Mouse (Mus musculus) liver, adult 2 months (tissue): ENCODE data around the gene Pou2f3. TPM values are rescaled to one million over a fixed set of nuclear protein-coding genes. Genes with fewer than 3 reads are reported as not detected.
A peak's percentile ranks its signal among the peaks of the same experiment; 100 is the strongest.

Source experiments
- DNase-seq: peaks from one replicate; pipeline ENCODE4 v3.0.0-alpha.2; 2011; ENCODE audit warnings: low read depth, low spot score; ENCODE audit errors: extremely low read depth
- H3K27ac ChIP-seq: fragments of 200-500 bp; replicated peaks from 2 replicates; pipeline ENCODE4 v1.5.1; 2012; ENCODE audit warnings: low read depth, mild to moderate bottlenecking, control low read depth, inconsistent platforms, low read length; ENCODE audit not compliant: insufficient read depth
- H3K27me3 ChIP-seq: fragments of 200-500 bp; 2 replicates; pipeline ENCODE4 v1.6.1; 2012; ENCODE audit warnings: mild to moderate bottlenecking, moderate library complexity, low read length, inconsistent platforms; ENCODE audit not compliant: control insufficient read depth, insufficient read depth
- H3K36me3 ChIP-seq: fragments of 200-500 bp; 2 replicates; pipeline ENCODE4 v1.6.1; 2012; ENCODE audit warnings: low read length, inconsistent platforms; ENCODE audit not compliant: control insufficient read depth, insufficient read depth
- H3K4me1 ChIP-seq: fragments of 200-500 bp; 2 replicates; pipeline ENCODE4 v1.6.1; 2011; ENCODE audit warnings: low read length; ENCODE audit not compliant: control insufficient read depth, insufficient read depth
- H3K4me3 ChIP-seq: fragments of 200-500 bp; 2 replicates; pipeline ENCODE4 v1.5.1; 2011; ENCODE audit warnings: low read depth, mild to moderate bottlenecking, control low read depth, low read length, moderate library complexity; ENCODE audit not compliant: insufficient read depth
- H3K79me2 ChIP-seq: fragments of 200-500 bp; 2 replicates; pipeline ENCODE4 v1.6.1; 2012; ENCODE audit warnings: inconsistent platforms, mild to moderate bottlenecking, low read length, moderate library complexity; ENCODE audit not compliant: control insufficient read depth, insufficient read depth
- H3K9ac ChIP-seq: fragments of 200-500 bp; 2 replicates; pipeline ENCODE4 v1.6.1; 2012; ENCODE audit warnings: low read depth, mild to moderate bottlenecking, control low read depth, inconsistent platforms, low read length
- CTCF ChIP-seq: fragments of 200-500 bp; IDR thresholded peaks from 2 replicates; pipeline ENCODE4 v1.5.1; 2011; ENCODE audit warnings: low read depth, low read length, control low read depth
- POLR2A ChIP-seq: fragments of 200-500 bp; IDR thresholded peaks from 2 replicates; pipeline ENCODE4 v1.6.1; 2011; ENCODE audit warnings: low read length, control low read depth; ENCODE audit not compliant: insufficient read depth; ENCODE audit errors: extremely low read depth
- WGBS: fragments of 180-500 bp; shearing (Covaris S2); methylation state at CpG from one replicate; pipeline ENCODE4 v1.1.7; 2018; 5-methylcytosine and 5-hydroxymethylcytosine counted together
- polyA plus RNA-seq: library from polyadenylated mRNA; depleted of rRNA; stranded (reverse); fragments of >200 nt; gene quantifications from 2 replicates; pipeline ENCODE4 v1.2.3, GENCODE M21; 2012
- total RNA-seq: library from RNA; depleted of rRNA; stranded (reverse); fragments of >200 nt; gene quantifications from 2 replicates; pipeline ENCODE4 v1.2.3, GENCODE M21; 2014

Pou2f3 gene
- total and polyA plus RNA-seq, 2 experiments: not detected

GRCm38 (mm10) chr9:43116997-43117336 is 93.2 kb downstream of the Pou2f3 start:
- 95% methylated on average over 6 of the region's 6 CpGs for WGBS
- Histone ChIP-seq H3K27ac (no peak overlapping the region), H3K27me3 (no peaks in the 10 kb centered on the region), H3K4me3 (no peak overlapping the region), H3K36me3 (no peaks in the 10 kb centered on the region), H3K79me2 (no peaks in the 10 kb centered on the region), H3K4me1 (peaks cover 11% of the 10 kb centered on the region), H3K9ac (no peak overlapping the region)
- DNase-seq: no peak
- no peak for TF ChIP-seq CTCF
- TF ChIP-seq POLR2A: no peak

DNA sequence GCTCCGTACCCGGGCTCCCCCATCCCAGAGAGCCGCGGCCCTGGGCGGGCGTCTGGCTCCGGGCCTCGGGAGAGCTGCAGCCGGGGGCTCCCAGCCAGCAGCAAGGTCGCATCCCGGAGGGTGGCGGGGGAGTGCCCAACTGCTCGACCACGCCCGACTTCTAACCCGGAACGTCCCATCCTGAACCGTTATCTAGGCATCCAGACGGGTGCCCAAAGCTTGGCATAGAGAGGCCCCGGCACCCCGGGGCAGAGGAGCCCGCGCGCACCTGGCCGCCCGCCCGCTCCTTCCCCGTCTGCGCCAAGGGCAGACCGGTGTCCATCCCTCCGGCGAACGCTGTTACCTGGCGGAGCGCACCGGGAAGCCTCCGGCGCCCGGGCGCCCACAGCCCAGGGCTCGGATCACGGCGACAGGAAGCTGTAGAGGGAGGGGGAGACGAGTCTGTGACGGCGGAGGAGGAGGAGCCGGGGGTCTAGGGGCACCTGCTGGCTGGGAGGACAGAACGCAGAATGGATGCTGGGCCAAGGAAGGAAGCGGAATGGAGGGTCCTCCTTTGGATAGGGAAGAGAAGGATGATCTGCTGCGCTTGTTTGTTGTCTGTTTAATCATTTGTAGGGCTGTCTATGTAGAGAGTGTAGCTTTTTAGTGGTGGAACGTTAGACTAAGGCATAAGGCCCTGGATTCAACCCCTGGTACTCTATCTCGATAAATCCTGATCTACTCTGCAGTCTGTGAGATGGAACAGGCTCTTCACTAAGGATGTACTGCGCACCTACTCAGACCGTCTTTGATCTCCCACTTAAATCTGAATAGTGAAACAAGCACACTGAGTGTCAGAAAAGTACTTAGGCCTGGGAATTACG is 93.8 kb downstream of the Pou2f3 start, which contains the start of gene Tmem136:
Gene Tmem136, minus strand, starts transcription at position 437 of the 863 bp plus-strand sequence.
- peaks cover 11% of the 10 kb centered on the region for H3K4me1 ChIP-seq
- peak within 1 kb of the TSS; percentile 28; the same call in 1 of the 2 replicates for H3K27ac ChIP-seq
- DNase-seq: peak; percentile 37

GRCm38 (mm10) chr9:43115431-43116133 is 94.6 kb downstream of the Pou2f3 start:
- 16% methylated on average over 12 of the region's 12 CpGs for WGBS
- Histone ChIP-seq H3K36me3 (no peaks in the 10 kb centered on the region), H3K27me3 (no peaks in the 10 kb centered on the region), H3K27ac (peak overlapping the region; percentile 28; the same call in 1 of the 2 replicates), H3K79me2 (no peaks in the 10 kb centered on the region), H3K4me1 (peaks cover 11% of the 10 kb centered on the region), H3K4me3 (peak overlapping the region; percentile 42), H3K9ac (peak overlapping the region; percentile 62)
- no peak for TF ChIP-seq CTCF
- DNase-seq: peak; percentile 74

More for the DNA sequence above, 93.8 kb downstream of the Pou2f3 start, which contains the start of gene Tmem136:
- Histone ChIP-seq H3K36me3 (no peaks in the 10 kb centered on the region), H3K79me2 (no peaks in the 10 kb centered on the region), H3K27me3 (no peaks in the 10 kb centered on the region), H3K9ac (peak within 1 kb of the TSS; percentile 62), H3K4me3 (peak within 1 kb of the TSS; percentile 42)
- 7% methylated on average over 55 of the region's 55 CpGs for WGBS
- TF ChIP-seq CTCF: no peak
- no peak for TF ChIP-seq POLR2A

DNA sequence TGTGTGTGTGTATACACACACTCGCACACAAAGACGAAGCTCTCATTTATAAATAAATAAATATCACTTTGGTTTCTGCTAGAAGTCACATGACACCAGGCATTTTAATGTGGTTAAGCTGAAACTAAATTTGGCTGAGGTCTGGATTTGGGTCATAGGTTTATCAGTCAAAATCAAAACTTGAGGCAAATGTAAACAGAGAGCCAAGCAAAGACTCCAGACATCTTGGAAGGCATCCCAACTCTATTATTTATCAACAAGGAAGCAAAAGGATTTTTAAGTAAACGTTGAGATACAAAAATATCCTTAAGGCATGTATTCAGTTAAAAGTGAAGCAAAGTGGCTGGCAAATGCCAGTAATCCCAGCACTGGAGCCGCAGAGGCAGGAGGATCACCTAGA is 95.3 kb downstream of the Pou2f3 start:
- DNase-seq: peak; percentile 90
- TF ChIP-seq CTCF (no peak), POLR2A (no peak)
- Histone ChIP-seq H3K4me1 (peaks cover 11% of the 10 kb centered on the region), H3K9ac (no peak overlapping the region), H3K36me3 (no peaks in the 10 kb centered on the region), H3K4me3 (no peak overlapping the region), H3K27me3 (no peaks in the 10 kb centered on the region), H3K79me2 (no peaks in the 10 kb centered on the region), H3K27ac (no peak overlapping the region; the same call in 1 of the 2 replicates)
- 23% methylated on average over 4 of the region's 4 CpGs for WGBS

DNA sequence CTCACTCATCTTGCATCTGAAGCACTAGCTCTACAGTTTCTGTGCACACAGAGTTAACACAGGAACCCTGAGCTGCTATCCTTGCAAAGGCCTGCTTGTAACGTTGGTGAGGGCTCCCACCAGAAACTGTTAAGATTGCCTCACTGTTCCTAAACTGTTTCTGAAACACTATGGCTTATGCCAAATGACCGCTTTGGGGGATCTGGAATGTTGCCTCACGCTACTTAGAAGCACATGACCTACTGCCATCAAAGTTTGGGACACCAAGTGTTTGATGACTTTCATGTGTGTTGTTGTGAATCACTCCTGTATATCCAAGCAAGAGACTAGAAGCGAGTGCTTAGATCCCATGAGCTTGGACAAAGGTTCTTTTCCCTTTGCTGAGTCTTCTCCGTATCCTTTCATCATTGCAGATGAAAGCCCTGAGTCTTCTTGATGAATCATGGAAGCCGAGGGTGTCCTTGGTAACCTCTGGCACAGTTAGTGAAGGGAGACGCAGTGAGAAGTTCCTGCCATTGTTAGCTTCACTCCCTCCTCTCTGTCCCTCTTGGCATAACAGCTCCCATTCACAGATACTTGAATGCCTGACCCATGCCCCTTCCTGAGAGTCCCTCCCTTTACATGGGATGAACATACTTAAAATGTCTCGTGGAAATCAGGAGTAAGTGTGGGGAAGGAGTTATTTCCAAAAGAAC is 99.7 kb downstream of the Pou2f3 start:
- WGBS: 93% methylated on average over 8 of the region's 8 CpGs
- TF ChIP-seq POLR2A (no peak), CTCF (no peak)
- Histone ChIP-seq H3K4me1 (peaks cover 17% of the 10 kb centered on the region), H3K27me3 (no peaks in the 10 kb centered on the region), H3K9ac (no peak overlapping the region), H3K79me2 (no peaks in the 10 kb centered on the region), H3K4me3 (no peak overlapping the region), H3K36me3 (no peaks in the 10 kb centered on the region), H3K27ac (no peak overlapping the region)
- no peak for DNase-seq
